Mouse (Mus musculus) heart, embryonic 16.5 days (tissue): Measurements from ENCODE around the gene Tmem198. TPM values are rescaled to one million over a fixed set of nuclear protein-coding genes. Genes with fewer than 3 reads are reported as not detected.

Experiments
- polyA plus RNA-seq: library from polyadenylated mRNA; unstranded; fragments of >200 nt; fragmentation: Nextera tagmentation; extraction: Ambion mirVana; gene quantifications from 2 replicates; pipeline ENCODE4 v1.2.1, GENCODE M21; 2015

Gene Tmem198
- polyA plus RNA-seq, 1 experiment from 2014 or later = 0.60 TPM

Other genes with a start within 250 kb of the Tmem198 start
- 0.24 TPM in 1 of 2 replicates, not detected in the other for gene A630095N17Rik, start 247.4 kb upstream of the Tmem198 start, polyA plus RNA-seq
- gene Dnajb2, start 243.1 kb upstream of the Tmem198 start, polyA plus RNA-seq = 45.6 and 46.0 TPM in 2 replicates
- gene Ptprn, start 215.0 kb upstream of the Tmem198 start, polyA plus RNA-seq = 0.44 and 0.62 TPM in 2 replicates
- 0.76 TPM in 1 of 2 replicates, not detected in the other for gene Resp18, start 201.1 kb upstream of the Tmem198 start, polyA plus RNA-seq
- 129 and 131 TPM in 2 replicates for gene Dnpep, start 161.5 kb upstream of the Tmem198 start, polyA plus RNA-seq
- gene Des, start 119.2 kb upstream of the Tmem198 start, polyA plus RNA-seq = 469 and 480 TPM in 2 replicates
- gene Speg, start 104.2 kb upstream of the Tmem198 start, polyA plus RNA-seq = 41.1 and 46.4 TPM in 2 replicates
- 72.6 and 85.3 TPM in 2 replicates for gene Gmppa, start 43.6 kb upstream of the Tmem198 start, polyA plus RNA-seq
- 0.08 and 0.27 TPM in 2 replicates for gene Asic4, start 29.1 kb upstream of the Tmem198 start, polyA plus RNA-seq
- 23.9 and 27.0 TPM in 2 replicates for gene Chpf, start 225 bp upstream of the Tmem198 start, polyA plus RNA-seq
- gene Obsl1, start 26.9 kb downstream of the Tmem198 start, polyA plus RNA-seq = 83.9 and 94.2 TPM in 2 replicates
- 4.1 and 5.5 TPM in 2 replicates for gene Inha, start 27.5 kb downstream of the Tmem198 start, polyA plus RNA-seq
- gene Stk11ip, start 42.0 kb downstream of the Tmem198 start, polyA plus RNA-seq = 14.3 and 14.7 TPM in 2 replicates
- gene Slc4a3, start 66.7 kb downstream of the Tmem198 start, polyA plus RNA-seq = 33.3 and 36.6 TPM in 2 replicates